Mouse (Mus musculus) kidney, adult 2 months (tissue): ENCODE data around the gene Slc17a1. TPM values are rescaled to one million over a fixed set of nuclear protein-coding genes. Genes with fewer than 3 reads are reported as not detected.
A peak's percentile ranks its signal among the peaks of the same experiment; 100 is the strongest.

Experiments
- DNase-seq: peaks from one replicate; pipeline ENCODE4 v3.0.0; 2021
- H3K27ac ChIP-seq: fragments of 200-500 bp; 2 replicates; pipeline ENCODE4 v1.5.1; 2012; ENCODE audit warnings: low read depth, low read length, control low read depth, inconsistent platforms; ENCODE audit not compliant: insufficient read depth
- H3K27me3 ChIP-seq: fragments of 200-500 bp; replicated peaks from 2 replicates; pipeline ENCODE4 v1.6.1; 2012; ENCODE audit warnings: mild to moderate bottlenecking, moderate library complexity, low read length, inconsistent platforms; ENCODE audit not compliant: control insufficient read depth, insufficient read depth
- H3K36me3 ChIP-seq: fragments of 200-500 bp; 2 replicates; pipeline ENCODE4 v1.6.1; 2012; ENCODE audit warnings: mild to moderate bottlenecking, moderate library complexity, low read length, inconsistent platforms; ENCODE audit not compliant: control insufficient read depth, insufficient read depth
- H3K4me1 ChIP-seq: fragments of 200-500 bp; 2 replicates; pipeline ENCODE4 v1.6.1; 2011; ENCODE audit warnings: low read length; ENCODE audit not compliant: control insufficient read depth, insufficient read depth
- H3K4me3 ChIP-seq: fragments of 200-500 bp; 2 replicates; pipeline ENCODE4 v1.5.1; 2011; ENCODE audit warnings: mild to moderate bottlenecking, low read depth, low read length, control low read depth; ENCODE audit not compliant: insufficient read depth
- CTCF ChIP-seq: fragments of 200-500 bp; conservative IDR thresholded peaks from 2 replicates; pipeline ENCODE4 v1.5.1; 2011; ENCODE audit warnings: low read depth, mild to moderate bottlenecking, control low read depth, low read length, moderate library complexity, mixed read lengths; ENCODE audit not compliant: insufficient read depth, insufficient read length
- POLR2A ChIP-seq: fragments of 200-500 bp; IDR thresholded peaks from one replicate; pipeline ENCODE4 v1.6.1; 2011; ENCODE audit warnings: low read depth, low read length, control low read depth
- WGBS: fragments of 180-500 bp; shearing (Covaris S2); methylation state at CpG from one replicate; pipeline ENCODE4 v1.1.7; 2018; 5-methylcytosine and 5-hydroxymethylcytosine counted together
- polyA plus RNA-seq: library from polyadenylated mRNA; depleted of rRNA; stranded (reverse); fragments of >200 nt; gene quantifications from 2 replicates; pipeline ENCODE4 v1.2.3, GENCODE M21; 2012

Slc17a1 gene
- polyA plus RNA-seq, 1 experiment, result 284 TPM

GRCm38 (mm10) chr13:23911335-23911734 is 43.8 kb downstream of the Slc17a1 start:
- H3K27me3 ChIP-seq, result no peaks in the 10 kb centered on the region
- H3K36me3 ChIP-seq, result no peaks in the 10 kb centered on the region
- peaks cover 12% of the 10 kb centered on the region for H3K4me1 ChIP-seq
- H3K27ac ChIP-seq, result no peak overlapping the region
- 79% methylated on average over 5 of the region's 5 CpGs for WGBS
- H3K4me3 ChIP-seq, result no peak overlapping the region
- no peak for DNase-seq
- no peak for TF ChIP-seq POLR2A
- TF ChIP-seq CTCF, result no peak

GRCm38 (mm10) chr13:23913791-23914306 is 46.3 kb downstream of the Slc17a1 start:
- Histone ChIP-seq H3K4me1 (peaks cover 12% of the 10 kb centered on the region), H3K27ac (peak overlapping the region; percentile 70; the same call in 1 of the 2 replicates), H3K27me3 (no peaks in the 10 kb centered on the region), H3K36me3 (no peaks in the 10 kb centered on the region), H3K4me3 (no peak overlapping the region)
- WGBS, result 23% methylated on average over 6 of the region's 6 CpGs
- no peak for TF ChIP-seq POLR2A
- no peak for TF ChIP-seq CTCF
- peak; percentile 43 for DNase-seq

- DNase-seq, result peak; percentile 56
- H3K4me1 ChIP-seq, result peaks cover 12% of the 10 kb centered on the region
- TF ChIP-seq POLR2A (no peak), CTCF (no peak)
- no peaks in the 10 kb centered on the region for H3K36me3 ChIP-seq
- WGBS, result 20% methylated on average over 9 of the region's 9 CpGs
- no peak within 1 kb of the TSS for H3K4me3 ChIP-seq
- H3K27me3 ChIP-seq, result no peaks in the 10 kb centered on the region
- peak within 1 kb of the TSS; percentile 70; the same call in 1 of the 2 replicates for H3K27ac ChIP-seq
These were observed 47.0 kb downstream of the Slc17a1 start, which contains the start of gene Slc17a4 for GRCm38 (mm10) chr13:23914376-23915167. TSS of gene Slc17a4 (minus strand) at chr13:23915009.

- Histone ChIP-seq H3K27ac (no peak overlapping the region), H3K36me3 (no peaks in the 10 kb centered on the region), H3K27me3 (no peaks in the 10 kb centered on the region), H3K4me3 (no peak overlapping the region), H3K4me1 (peaks cover 12% of the 10 kb centered on the region)
- DNase-seq, result no peak
- no peak for TF ChIP-seq POLR2A
- no peak for TF ChIP-seq CTCF
- 97% methylated on average over 1 of the region's 1 CpGs for WGBS
These were observed 48.6 kb downstream of the Slc17a1 start for GRCm38 (mm10) chr13:23916132-23916531.

- Histone ChIP-seq H3K36me3 (no peaks in the 10 kb centered on the region), H3K27me3 (no peaks in the 10 kb centered on the region), H3K4me3 (no peak overlapping the region), H3K4me1 (peaks cover 12% of the 10 kb centered on the region), H3K27ac (no peak overlapping the region)
- TF ChIP-seq CTCF (no peak), POLR2A (no peak)
- peak; percentile 61 for DNase-seq
- WGBS, result 55% methylated on average over 4 of the region's 4 CpGs
These were observed 50.1 kb downstream of the Slc17a1 start for GRCm38 (mm10) chr13:23917674-23918073.

- no peaks in the 10 kb centered on the region for H3K27me3 ChIP-seq
- TF ChIP-seq POLR2A (no peak), CTCF (no peak)
- H3K4me3 ChIP-seq, result no peak overlapping the region
- no peak overlapping the region for H3K27ac ChIP-seq
- H3K36me3 ChIP-seq, result no peaks in the 10 kb centered on the region
- 63% methylated on average over 2 of the region's 2 CpGs for WGBS
- H3K4me1 ChIP-seq, result no peaks in the 10 kb centered on the region
- no peak for DNase-seq
These were observed 58.2 kb downstream of the Slc17a1 start for GRCm38 (mm10) chr13:23925792-23926191.

GRCm38 (mm10) chr13:23928637-23929036 is 61.1 kb downstream of the Slc17a1 start:
- Histone ChIP-seq H3K36me3 (no peaks in the 10 kb centered on the region), H3K27ac (no peak overlapping the region), H3K4me3 (no peak overlapping the region), H3K27me3 (no peaks in the 10 kb centered on the region), H3K4me1 (no peaks in the 10 kb centered on the region)
- no peak for DNase-seq
- no peak for TF ChIP-seq POLR2A
- WGBS, result 51% methylated on average over 3 of the region's 3 CpGs
